Mouse (Mus musculus): Measurements from ENCODE around the gene Wbp2nl.

DNA sequence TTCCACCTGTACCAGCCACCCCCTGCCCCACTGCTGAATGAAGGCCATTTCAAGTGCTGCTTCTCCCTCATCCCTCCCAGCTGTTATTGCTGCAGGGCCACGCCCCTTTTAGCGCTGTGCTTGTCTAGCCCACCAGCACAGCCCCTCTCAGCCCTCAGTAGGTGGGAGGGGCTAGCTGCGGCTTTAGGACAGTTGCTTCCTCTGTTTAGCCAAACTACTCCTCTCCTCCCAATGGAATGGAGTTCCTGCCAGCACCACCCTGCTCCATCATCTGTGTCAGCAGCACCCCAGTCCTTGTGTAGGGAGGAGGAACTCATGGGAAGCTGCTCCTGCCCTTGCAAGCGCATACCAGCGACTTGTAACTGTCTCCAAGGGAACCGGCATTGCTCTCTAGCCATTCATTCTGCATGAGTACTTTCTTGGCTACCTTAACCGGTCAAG, 5.5 kb upstream of the Wbp2nl start:
- TF ChIP-seq POLR2A (IDR thresholded peaks at IDR 0.05; ENCODE audit: control insufficient read depth, extremely low read depth, insufficient read depth, low read length, poor library complexity) (no peak), CTCF (IDR thresholded peaks at IDR 0.05; ENCODE audit: borderline replicate concordance, control insufficient read depth, extremely low read depth, insufficient read depth, low read length, poor library complexity) (no peak)
